Mouse (Mus musculus): Measurements from ENCODE around the gene Rasgrp1.

- TF ChIP-seq CTCF (IDR thresholded peaks at IDR 0.05; ENCODE audit: extremely low read depth, insufficient read depth, low read length) = no peak
- no peak for TF ChIP-seq POLR2A (IDR thresholded peaks at IDR 0.05; ENCODE audit: extremely low read depth, insufficient read depth, low read length)
Measured at GRCm38 (mm10) chr2:117250001-117250510, 92.7 kb downstream of the Rasgrp1 start.

All from cortical plate, adult 2 months (tissue).